Mouse (Mus musculus) liver, embryonic 14.5 days (tissue): ENCODE measurements at regions not wholly inside any gene's neighbourhood (a gene's known extent, or its start where the extent isn't known, plus 50 kb on each side); places are given as distances from the start of the nearest gene placed in this dataset.

ENCODE experiments used
- ATAC-seq: fragments of 200-750 bp; cut with Nextera tagmentation; 2 replicates; pipeline ENCODE4 v1.8.0; 2017; ENCODE audit warnings: moderate number of reproducible peaks, mild to moderate bottlenecking, moderate library complexity; ENCODE audit not compliant: insufficient read depth
- DNase-seq, 3 experiments: peaks; one replicate each; pipeline ENCODE4 v3.0.0-alpha.2; 2012 to 2013; ENCODE audit warnings: low read depth in 3 of 3, low spot score in 3 of 3
- H3K27ac ChIP-seq: fragments of 300-500 bp; sonication (generic); 2 replicates; pipeline ENCODE4 v1.5.1; 2014; ENCODE audit warnings: moderate library complexity, mild to moderate bottlenecking, control low read depth, inconsistent platforms
- H3K27me3 ChIP-seq: fragments of 300-500 bp; sonication (generic); 2 replicates; pipeline ENCODE4 v1.6.1; 2014; ENCODE audit warnings: mild to moderate bottlenecking, low read length, moderate library complexity; ENCODE audit not compliant: control insufficient read depth, insufficient read depth
- H3K36me3 ChIP-seq: fragments of 300-500 bp; sonication (generic); replicated peaks from 2 replicates; pipeline ENCODE4 v1.6.1; 2014; ENCODE audit warnings: low read depth; ENCODE audit not compliant: control insufficient read depth, insufficient read depth
- H3K4me1 ChIP-seq, 2 experiments: fragments of 200-500 bp in 1 of 2; fragments of 300-500 bp in 1 of 2; sonication (generic) in 1 of 2; replicated peaks; 2 replicates each; pipeline ENCODE4 v1.6.1; 2012 to 2014; ENCODE audit warnings: antibody characterized with exemption in 1 of 2, inconsistent platforms in 1 of 2, low read length in 1 of 2; ENCODE audit not compliant: control insufficient read depth in 2 of 2, insufficient read depth in 2 of 2
- H3K4me2 ChIP-seq: fragments of 300-500 bp; sonication (generic); 2 replicates; pipeline ENCODE4 v1.6.1; 2014; ENCODE audit warnings: low read depth, mild to moderate bottlenecking, control low read depth, moderate library complexity
- H3K4me3 ChIP-seq, 2 experiments: fragments of 200-500 bp in 1 of 2; fragments of 300-500 bp in 1 of 2; sonication (generic) in 1 of 2; 2 replicates each; pipeline ENCODE4 v1.5.1; 2012 to 2014; ENCODE audit warnings: low read depth in 2 of 2, low read length in 2 of 2, mild to moderate bottlenecking in 2 of 2, control low read depth in 1 of 2, inconsistent platforms in 1 of 2, moderate library complexity in 1 of 2; ENCODE audit not compliant: insufficient read depth in 1 of 2
- H3K9ac ChIP-seq: fragments of 300-500 bp; sonication (generic); replicated peaks from 2 replicates; pipeline ENCODE4 v1.6.1; 2014; ENCODE audit warnings: mild to moderate bottlenecking, control low read depth, moderate library complexity
- H3K9me3 ChIP-seq: fragments of 300-500 bp; sonication (generic); 2 replicates; pipeline ENCODE4 v1.6.1; 2016; ENCODE audit warnings: low read length, mixed read lengths; ENCODE audit not compliant: control insufficient read depth
- CTCF ChIP-seq: IDR thresholded peaks from 2 replicates; pipeline ENCODE4 v1.5.1; 2016; ENCODE audit warnings: antibody characterized with exemption, low read depth, control low read depth
- EP300 ChIP-seq: IDR thresholded peaks from 2 replicates; pipeline ENCODE4 v1.6.1; 2016; ENCODE audit warnings: antibody characterized with exemption, low read depth
- WGBS: fragments of 180-500 bp; shearing (Covaris S2); extraction: QIAGEN DNeasy Blood & Tissue Kit; methylation state at CpG from one replicate; pipeline ENCODE4 v1.1.7; 2014; ENCODE audit not compliant: insufficient replicate concordance; 5-methylcytosine and 5-hydroxymethylcytosine counted together

GRCm38 (mm10) chr11:20960750-20961149 is 129.9 kb upstream of the Lgalsl start:
- H3K27me3 ChIP-seq = no peaks in the 10 kb centered on the region
- DNase-seq = no peak
- H3K9ac ChIP-seq = no peak overlapping the region
- no peak for ATAC-seq
- peaks cover 0 to 11% of the 10 kb centered on the region in 2 experiments; a peak in 2 of 4 replicates for H3K4me1 ChIP-seq
- H3K4me2 ChIP-seq = no peak overlapping the region
- WGBS = 56% methylated on average over 5 of the region's 5 CpGs
- no peaks in the 10 kb centered on the region for H3K36me3 ChIP-seq
- H3K9me3 ChIP-seq = no peaks in the 10 kb centered on the region
- TF ChIP-seq EP300 (no peak), CTCF (no peak)
- no peak overlapping the region for H3K4me3 ChIP-seq
- no peak overlapping the region for H3K27ac ChIP-seq

- no peak overlapping the region for H3K27ac ChIP-seq
- H3K4me2 ChIP-seq = no peak overlapping the region
- no peaks in the 10 kb centered on the region for H3K9me3 ChIP-seq
- H3K36me3 ChIP-seq = no peaks in the 10 kb centered on the region
- DNase-seq (no peak), ATAC-seq (no peak)
- H3K27me3 ChIP-seq = no peaks in the 10 kb centered on the region
- no peak overlapping the region for H3K4me3 ChIP-seq
- WGBS = 65% methylated on average over 2 of the region's 2 CpGs
- TF ChIP-seq EP300 = no peak
- no peak for TF ChIP-seq CTCF
- H3K4me1 ChIP-seq = peaks cover 0 to 11% of the 10 kb centered on the region in 2 experiments; a peak in 2 of 4 replicates
- H3K9ac ChIP-seq = no peak overlapping the region
These were observed 129.5 kb upstream of the Peli1 start for GRCm38 (mm10) chr11:20961626-20962025.

GRCm38 (mm10) chr11:20965575-20966239 is 125.4 kb upstream of the Peli1 start:
- DNase-seq = no peak

GRCm38 (mm10) chr11:20967321-20967984 is 123.6 kb upstream of the Peli1 start:
- Histone ChIP-seq H3K27ac (no peak overlapping the region), H3K4me1 (no peaks in the 10 kb centered on the region), H3K9ac (no peak overlapping the region), H3K9me3 (no peaks in the 10 kb centered on the region), H3K4me3 (no peak overlapping the region), H3K4me2 (no peak overlapping the region), H3K27me3 (no peaks in the 10 kb centered on the region), H3K36me3 (no peaks in the 10 kb centered on the region)
- ATAC-seq (no peak), DNase-seq (no peak)
- WGBS = 50% methylated on average over 3 of the region's 3 CpGs
- TF ChIP-seq CTCF (no peak), EP300 (no peak)

More at GRCm38 (mm10) chr11:20965575-20966239, 125.4 kb upstream of the Peli1 start:
- Histone ChIP-seq H3K27ac (no peak overlapping the region), H3K4me2 (no peak overlapping the region), H3K27me3 (no peaks in the 10 kb centered on the region), H3K4me3 (no peak overlapping the region), H3K9ac (no peak overlapping the region), H3K4me1 (no peaks in the 10 kb centered on the region), H3K9me3 (no peaks in the 10 kb centered on the region), H3K36me3 (no peaks in the 10 kb centered on the region)
- TF ChIP-seq CTCF (no peak), EP300 (no peak)
- no peak for ATAC-seq
- 75% methylated on average over 8 of the region's 8 CpGs for WGBS

- Histone ChIP-seq H3K4me2 (no peak overlapping the region), H3K9ac (no peak overlapping the region), H3K36me3 (no peaks in the 10 kb centered on the region), H3K9me3 (no peaks in the 10 kb centered on the region), H3K4me3 (no peak overlapping the region), H3K27me3 (no peaks in the 10 kb centered on the region), H3K27ac (no peak overlapping the region), H3K4me1 (no peaks in the 10 kb centered on the region)
- DNase-seq (no peak), ATAC-seq (no peak)
- WGBS = 51% methylated on average over 2 of the region's 2 CpGs
- TF ChIP-seq CTCF (no peak), EP300 (no peak)
These were observed 122.8 kb upstream of the Peli1 start for GRCm38 (mm10) chr11:20968341-20968740.
